Mouse (Mus musculus): ENCODE measurements around the gene Sntg2. TPM values are rescaled to one million over a fixed set of nuclear protein-coding genes. Genes with fewer than 3 reads are reported as not detected.

Sntg2 gene
- 10.2 TPM for polyA plus RNA-seq (2014; fragmentation: Illumina TruSeq; extraction: RNeasy Lipid Tissue Mini Kit (QIAGEN cat#74804); ENCODE audit: low read depth, low replicate concordance)

DNA sequence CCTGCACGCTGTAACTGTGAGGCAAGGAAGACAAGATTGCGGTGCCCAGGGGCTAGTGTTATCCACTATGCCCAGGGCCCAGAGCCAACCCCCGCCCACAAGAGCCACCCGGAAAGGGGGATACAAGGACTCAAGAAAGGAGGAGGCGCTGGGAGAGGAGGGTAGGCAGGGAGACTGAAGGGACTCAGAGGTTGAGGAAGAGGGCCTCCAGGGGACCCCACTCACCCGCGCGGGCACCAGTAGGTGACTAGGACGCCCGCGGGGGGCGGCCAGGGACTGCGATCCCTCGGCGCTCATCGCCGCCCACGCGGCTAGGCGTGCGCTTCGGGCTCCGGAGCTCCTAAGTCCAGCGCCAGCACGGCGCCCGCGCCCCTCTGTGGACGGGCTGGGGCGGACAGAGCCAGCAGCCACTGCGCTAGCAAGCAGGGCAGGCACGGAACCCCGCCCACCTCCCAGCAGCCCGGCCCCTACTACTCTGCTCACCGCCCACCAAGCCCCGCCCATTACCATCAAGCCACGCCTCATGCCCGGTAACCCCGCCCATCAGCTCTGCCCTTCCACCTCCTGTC lies at the start of gene Sntg2:
TSS of gene Sntg2 (minus strand) at position 443 of the 569 bp plus-strand sequence.

DNA sequence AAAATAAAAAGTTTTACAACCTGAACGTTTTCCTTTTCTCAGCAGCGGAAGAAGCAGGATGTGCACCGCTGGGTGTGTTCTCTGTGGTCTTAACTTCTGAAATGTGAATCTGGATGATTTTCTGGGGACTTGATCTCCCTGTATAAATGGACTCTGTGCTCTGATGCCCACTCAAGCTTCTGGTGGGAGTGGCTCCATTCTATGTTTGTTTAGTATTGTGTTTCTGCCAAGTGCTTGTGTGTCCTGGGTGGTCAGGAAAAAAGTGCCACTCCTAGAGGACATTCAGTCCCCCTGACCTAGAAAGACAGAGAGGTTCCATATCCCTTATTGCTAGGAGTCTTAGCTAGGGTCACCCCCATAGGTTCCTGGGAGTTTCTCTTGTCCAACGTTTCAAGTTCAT lies 240.7 kb downstream of the Sntg2 start, which contains the start of gene Tpo:
TSS of gene Tpo (minus strand) at position 101 of the 400 bp plus-strand sequence.

Other genes starting within 250 kb of the Sntg2 start
- not detected for gene Tpo, start 240.8 kb downstream of the Sntg2 start, polyA plus RNA-seq (2014; fragmentation: Illumina TruSeq; extraction: RNeasy Lipid Tissue Mini Kit (QIAGEN cat#74804); ENCODE audit: low read depth, low replicate concordance)
- gene Tmem18, start 211.1 kb upstream of the Sntg2 start, polyA plus RNA-seq (2014; fragmentation: Illumina TruSeq; extraction: RNeasy Lipid Tissue Mini Kit (QIAGEN cat#74804); ENCODE audit: low read depth, low replicate concordance), result 45.8 TPM